Mouse (Mus musculus) neural tube, embryonic 14.5 days (tissue): ENCODE results near the gene Tnfrsf12a. TPM values are rescaled to one million over a fixed set of nuclear protein-coding genes. Genes with fewer than 3 reads are reported as not detected.

Experiments
- ATAC-seq: fragments of 200-750 bp; cut with Nextera tagmentation; 2 replicates; pipeline ENCODE4 v1.8.0; 2017; ENCODE audit warnings: low read depth, mild to moderate bottlenecking, moderate TSS enrichment, moderate library complexity
- H3K27ac ChIP-seq: fragments of 300-500 bp; sonication (generic); 2 replicates; pipeline ENCODE4 v1.5.1; 2014; ENCODE audit warnings: low read depth, mild to moderate bottlenecking, control low read depth, low read length, moderate library complexity, mixed read lengths
- H3K27me3 ChIP-seq: fragments of 300-500 bp; sonication (generic); 2 replicates; pipeline ENCODE4 v1.6.1; 2014; ENCODE audit warnings: low read length; ENCODE audit not compliant: control insufficient read depth, insufficient read depth
- H3K36me3 ChIP-seq: fragments of 300-500 bp; sonication (generic); 2 replicates; pipeline ENCODE4 v1.6.1; 2014; ENCODE audit warnings: low read length, mixed read lengths; ENCODE audit not compliant: control insufficient read depth, insufficient read depth
- H3K4me1 ChIP-seq: fragments of 300-500 bp; sonication (generic); 2 replicates; pipeline ENCODE4 v1.6.1; 2014; ENCODE audit warnings: low read length; ENCODE audit not compliant: control insufficient read depth, insufficient read depth
- H3K4me2 ChIP-seq: fragments of 300-500 bp; sonication (generic); 2 replicates; pipeline ENCODE4 v1.6.1; 2014; ENCODE audit warnings: mild to moderate bottlenecking, low read depth, low read length, control low read depth
- H3K4me3 ChIP-seq: fragments of 300-500 bp; sonication (generic); 2 replicates; pipeline ENCODE4 v1.5.1; 2014; ENCODE audit warnings: low read depth, low read length, control low read depth, mixed read lengths
- H3K9ac ChIP-seq: fragments of 300-500 bp; sonication (generic); replicated peaks from 2 replicates; pipeline ENCODE4 v1.6.1; 2014; ENCODE audit warnings: low read depth, mild to moderate bottlenecking, control low read depth, low read length, mixed read lengths
- H3K9me3 ChIP-seq: fragments of 300-500 bp; sonication (generic); 2 replicates; pipeline ENCODE4 v1.6.1; 2016; ENCODE audit warnings: low read length; ENCODE audit not compliant: control insufficient read depth
- WGBS: fragments of 180-500 bp; shearing (Covaris S2); extraction: QIAGEN DNeasy Blood & Tissue Kit; methylation state at CpG from one replicate; pipeline ENCODE4 v1.1.7; 2014; 5-methylcytosine and 5-hydroxymethylcytosine counted together
- polyA plus RNA-seq: library from polyadenylated mRNA; unstranded; fragments of >200 nt; fragmentation: Nextera tagmentation; extraction: Ambion mirVana; gene quantifications from 2 replicates; pipeline ENCODE4 v1.2.1, GENCODE M21; 2014

Tnfrsf12a gene
- polyA plus RNA-seq, 1 experiment from 2014 or later = 2.6 TPM

- no peaks in the 10 kb centered on the region for H3K27me3 ChIP-seq
- H3K4me2 ChIP-seq = no peak overlapping the region
- H3K27ac ChIP-seq = no peak overlapping the region
- no peaks in the 10 kb centered on the region for H3K4me1 ChIP-seq
- no peak overlapping the region for H3K9ac ChIP-seq
- no peaks in the 10 kb centered on the region for H3K36me3 ChIP-seq
- H3K4me3 ChIP-seq = no peak overlapping the region
- ATAC-seq = peak; percentile 72; the same call in 1 of the 2 replicates
- H3K9me3 ChIP-seq = no peaks in the 10 kb centered on the region
- 0% methylated on average over 3 of the region's 3 CpGs for WGBS
Observed at GRCm38 (mm10) chr17:23706212-23706611, 28.9 kb upstream of the Tnfrsf12a start.

DNA sequence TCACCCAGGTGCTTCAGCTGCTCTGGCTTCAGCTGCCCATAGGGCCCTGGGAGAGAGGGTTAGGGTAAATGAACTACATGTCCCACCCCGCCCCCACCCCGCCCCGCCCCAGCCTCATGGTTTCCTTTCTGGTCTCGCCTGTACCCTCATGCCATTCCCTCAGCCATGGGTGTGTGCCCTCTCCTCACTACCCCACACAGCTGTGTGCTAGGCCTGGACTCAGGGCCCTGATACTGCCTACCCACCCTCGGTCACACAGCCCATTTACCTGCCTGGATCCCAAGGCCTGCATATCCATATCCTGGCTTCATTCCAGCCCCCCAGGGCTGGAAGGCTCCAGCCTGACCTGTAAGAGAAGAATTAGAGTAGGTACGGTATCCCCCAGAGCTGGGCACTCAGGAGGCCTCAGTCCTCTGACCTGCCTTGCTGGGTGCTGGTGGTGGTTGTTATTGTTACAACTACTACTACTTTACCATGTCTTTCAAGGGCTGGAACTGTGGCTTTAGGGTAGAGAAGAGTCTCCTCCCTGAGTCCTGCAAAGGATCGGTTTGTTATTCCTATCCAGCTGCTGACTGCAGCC lies 28.3 kb upstream of the Tnfrsf12a start:
- Histone ChIP-seq H3K4me3 (no peak overlapping the region), H3K27ac (no peak overlapping the region), H3K4me1 (no peaks in the 10 kb centered on the region), H3K9ac (no peak overlapping the region), H3K36me3 (no peaks in the 10 kb centered on the region), H3K27me3 (no peaks in the 10 kb centered on the region), H3K4me2 (no peak overlapping the region), H3K9me3 (no peaks in the 10 kb centered on the region)
- 79% methylated on average over 7 of the region's 7 CpGs for WGBS
- ATAC-seq = no peak

GRCm38 (mm10) chr17:23704741-23705140 lies 27.5 kb upstream of the Tnfrsf12a start:
- Histone ChIP-seq H3K27ac (no peak overlapping the region), H3K4me2 (no peak overlapping the region), H3K4me1 (no peaks in the 10 kb centered on the region), H3K27me3 (no peaks in the 10 kb centered on the region), H3K9me3 (no peaks in the 10 kb centered on the region), H3K36me3 (no peaks in the 10 kb centered on the region), H3K9ac (no peak overlapping the region), H3K4me3 (no peak overlapping the region)
- 35% methylated on average over 7 of the region's 7 CpGs for WGBS
- no peak for ATAC-seq

GRCm38 (mm10) chr17:23703301-23703700 lies 26.0 kb upstream of the Tnfrsf12a start:
- ATAC-seq = no peak
- Histone ChIP-seq H3K27me3 (peaks cover 4% of the 10 kb centered on the region), H3K9me3 (no peaks in the 10 kb centered on the region), H3K9ac (no peak overlapping the region), H3K4me3 (no peak overlapping the region), H3K27ac (no peak overlapping the region), H3K36me3 (no peaks in the 10 kb centered on the region), H3K4me2 (no peak overlapping the region), H3K4me1 (no peaks in the 10 kb centered on the region)
- whole genome bisulfite sequencing = 88% methylated on average over 9 of the region's 9 CpGs

DNA sequence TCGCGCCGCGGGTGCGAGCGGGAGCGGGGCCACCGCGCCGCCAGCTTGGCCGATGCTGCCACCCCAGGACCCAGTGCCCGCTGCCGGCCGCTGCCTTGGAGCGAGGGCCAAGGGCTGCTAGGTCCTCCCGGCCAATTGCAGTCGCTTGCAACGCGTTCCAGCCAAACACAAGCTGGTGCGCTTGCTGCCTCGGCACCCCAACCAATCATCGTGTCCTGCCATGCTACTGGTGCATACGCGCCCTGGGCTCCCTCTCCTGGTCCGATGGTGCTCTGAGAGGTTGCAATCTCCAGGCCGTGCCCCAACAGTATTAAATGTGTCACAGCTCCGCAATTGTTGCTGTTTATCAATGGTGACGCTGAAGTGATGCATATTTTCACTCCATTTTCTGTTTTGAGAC lies 22.8 kb upstream of the Tnfrsf12a start:
- WGBS = 0% methylated on average over 28 of the region's 28 CpGs
- Histone ChIP-seq H3K4me3 (peak overlapping the region; percentile 66), H3K4me2 (peak overlapping the region; percentile 91), H3K9me3 (no peaks in the 10 kb centered on the region), H3K27ac (peak overlapping the region; percentile 52; the same call in 1 of the 2 replicates), H3K9ac (peak overlapping the region; percentile 63), H3K4me1 (no peaks in the 10 kb centered on the region), H3K36me3 (no peaks in the 10 kb centered on the region), H3K27me3 (peaks cover 9% of the 10 kb centered on the region)
- ATAC-seq = peak; percentile 97

- Histone ChIP-seq H3K36me3 (no peaks in the 10 kb centered on the region), H3K27me3 (peaks cover 9% of the 10 kb centered on the region), H3K9me3 (no peaks in the 10 kb centered on the region), H3K9ac (peak overlapping the region; percentile 63), H3K4me3 (peak overlapping the region; percentile 66), H3K4me2 (peak overlapping the region; percentile 91), H3K4me1 (no peaks in the 10 kb centered on the region), H3K27ac (peak overlapping the region; percentile 52; the same call in 1 of the 2 replicates)
- WGBS = under 1% methylated on average over 62 of the region's 101 CpGs
- ATAC-seq = peak; percentile 70
Observed at GRCm38 (mm10) chr17:23699131-23700077, 22.1 kb upstream of the Tnfrsf12a start.

DNA sequence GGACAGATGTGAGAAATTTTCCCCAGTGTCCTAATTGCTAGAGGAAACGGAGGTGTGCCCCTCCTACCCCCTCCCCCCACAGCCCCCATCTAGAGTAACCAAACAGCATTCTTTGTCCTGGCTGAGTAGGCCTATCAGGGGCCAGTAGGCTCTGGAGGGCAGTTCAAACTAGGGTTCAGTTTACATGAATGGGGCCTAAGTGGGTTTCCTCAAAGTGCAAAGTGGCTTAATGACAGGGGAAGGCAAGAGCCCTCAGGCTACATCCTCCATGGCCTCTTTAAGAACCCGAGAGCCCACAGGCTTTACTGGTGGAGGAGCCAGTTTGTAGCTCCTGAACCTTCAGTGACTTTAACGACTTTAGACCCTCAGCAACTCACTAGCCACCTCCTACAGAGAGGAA lies 18.5 kb upstream of the Tnfrsf12a start:
- no peak overlapping the region for H3K4me2 ChIP-seq
- no peak for ATAC-seq
- peaks cover 9% of the 10 kb centered on the region for H3K27me3 ChIP-seq
- no peak overlapping the region for H3K27ac ChIP-seq
- no peaks in the 10 kb centered on the region for H3K4me1 ChIP-seq
- 13% methylated on average over 3 of the region's 3 CpGs for WGBS
- no peaks in the 10 kb centered on the region for H3K36me3 ChIP-seq
- H3K9ac ChIP-seq = no peak overlapping the region
- no peak overlapping the region for H3K4me3 ChIP-seq
- no peaks in the 10 kb centered on the region for H3K9me3 ChIP-seq

GRCm38 (mm10) chr17:23694491-23694890 lies 17.2 kb upstream of the Tnfrsf12a start:
- Histone ChIP-seq H3K9ac (no peak overlapping the region), H3K27ac (no peak overlapping the region), H3K9me3 (no peaks in the 10 kb centered on the region), H3K4me2 (no peak overlapping the region), H3K4me3 (no peak overlapping the region), H3K4me1 (no peaks in the 10 kb centered on the region), H3K36me3 (no peaks in the 10 kb centered on the region), H3K27me3 (peaks cover 9% of the 10 kb centered on the region)
- no peak for ATAC-seq
- WGBS = 75% methylated on average over 1 of the region's 1 CpGs
